Mouse (Mus musculus) macrophage (primary cell): ENCODE results near the gene Mybpc2. TPM values are rescaled to one million over a fixed set of nuclear protein-coding genes. Genes with fewer than 3 reads are reported as not detected.

ENCODE experiments used
- H3K27ac ChIP-seq: fragments of 350-480 bp; formaldehyde crosslinking; 2 replicates; pipeline ENCODE4 v1.9.0; 2021
- H3K36me3 ChIP-seq: fragments of 350-480 bp; formaldehyde crosslinking; 2 replicates; pipeline ENCODE4 v1.9.0; 2021; ENCODE audit errors: inconsistent target
- H3K4me3 ChIP-seq: fragments of 350-480 bp; formaldehyde crosslinking; 2 replicates; pipeline ENCODE4 v1.9.0; 2021; ENCODE audit errors: inconsistent target
- H3K79me2 ChIP-seq: fragments of 350-480 bp; formaldehyde crosslinking; 2 replicates; pipeline ENCODE4 v1.9.0; 2021; ENCODE audit errors: inconsistent target
- WGBS: methylation state at CpG from one replicate; pipeline ENCODE4 v1.1.7; 2026; ENCODE audit warnings: inconsistent platforms; ENCODE audit not compliant: missing documents; 5-methylcytosine and 5-hydroxymethylcytosine counted together
- polyA plus RNA-seq: library from polyadenylated mRNA; stranded (reverse); fragments of 250-400 nt; gene quantifications from 3 replicates; pipeline ENCODE4 v1.2.4, GENCODE M21; 2018; ENCODE audit warnings: inconsistent platforms

The Mybpc2 gene
- polyA plus RNA-seq, 1 experiment from 2014 or later: not detected

DNA sequence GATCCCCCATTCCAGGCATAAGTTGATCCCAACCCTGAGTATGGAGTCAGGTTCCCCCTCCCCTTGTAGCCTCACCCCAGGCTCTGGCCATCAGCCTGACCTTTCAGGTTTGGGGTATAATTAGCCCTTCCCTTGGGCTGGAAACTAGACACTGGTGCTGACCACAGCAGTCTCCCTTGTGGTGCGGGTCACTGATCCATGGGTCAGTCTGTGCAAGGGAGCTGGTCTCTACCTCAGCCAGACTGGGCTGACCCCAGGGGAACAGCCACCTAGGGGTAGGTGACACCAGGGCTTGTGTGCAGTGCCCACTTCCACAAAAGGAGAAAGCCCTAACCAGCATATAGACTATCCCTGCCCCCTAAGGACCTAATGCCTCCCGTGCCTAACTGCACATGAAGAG is 1.4 kb downstream of the Mybpc2 start:
- Histone ChIP-seq H3K27ac (no peak overlapping the region), H3K4me3 (no peak overlapping the region), H3K79me2 (no peaks in the 10 kb centered on the region), H3K36me3 (no peaks in the 10 kb centered on the region)
- 78% methylated on average over 2 of the region's 2 CpGs for whole genome bisulfite sequencing

- no peak overlapping the region for H3K27ac ChIP-seq
- H3K79me2 ChIP-seq: no peaks in the 10 kb centered on the region
- H3K36me3 ChIP-seq: no peaks in the 10 kb centered on the region
- no peak overlapping the region for H3K4me3 ChIP-seq
- 5% methylated on average over 20 of the region's 20 CpGs for WGBS
Observed at GRCm38 (mm10) chr7:44521710-44522109, 2.7 kb downstream of the Mybpc2 start.

- Histone ChIP-seq H3K27ac (no peak overlapping the region), H3K4me3 (no peak overlapping the region), H3K36me3 (no peaks in the 10 kb centered on the region), H3K79me2 (no peaks in the 10 kb centered on the region)
- 73% methylated on average over 3 of the region's 3 CpGs for WGBS
Observed at GRCm38 (mm10) chr7:44520990-44521389, 3.5 kb downstream of the Mybpc2 start.

GRCm38 (mm10) chr7:44519240-44519913 is 5.1 kb downstream of the Mybpc2 start:
- Histone ChIP-seq H3K27ac (no peak overlapping the region), H3K79me2 (no peaks in the 10 kb centered on the region), H3K4me3 (no peak overlapping the region), H3K36me3 (no peaks in the 10 kb centered on the region)
- 64% methylated on average over 9 of the region's 9 CpGs for WGBS

DNA sequence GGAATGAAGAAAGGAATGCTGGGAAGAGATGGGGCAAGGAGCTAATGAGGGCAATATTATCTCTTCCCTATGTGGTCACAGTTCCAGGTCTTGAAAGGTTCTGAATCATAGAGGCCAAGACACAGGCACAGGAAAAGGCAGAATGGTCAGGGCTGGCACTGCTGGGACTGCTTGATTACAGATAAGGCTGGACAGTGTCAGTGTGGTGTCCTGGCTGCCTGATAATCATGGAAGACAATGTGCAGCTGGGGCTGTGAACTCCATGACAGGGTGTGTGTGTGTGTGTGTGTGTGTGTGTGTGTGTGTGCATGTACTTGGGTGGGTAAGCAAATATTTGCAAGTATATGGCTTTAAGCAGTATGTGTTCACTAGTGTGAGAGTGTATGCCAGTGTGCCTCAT is 17.0 kb downstream of the Mybpc2 start:
- no peak overlapping the region for H3K4me3 ChIP-seq
- H3K36me3 ChIP-seq: no peaks in the 10 kb centered on the region
- H3K27ac ChIP-seq: no peak overlapping the region
- no peaks in the 10 kb centered on the region for H3K79me2 ChIP-seq

DNA sequence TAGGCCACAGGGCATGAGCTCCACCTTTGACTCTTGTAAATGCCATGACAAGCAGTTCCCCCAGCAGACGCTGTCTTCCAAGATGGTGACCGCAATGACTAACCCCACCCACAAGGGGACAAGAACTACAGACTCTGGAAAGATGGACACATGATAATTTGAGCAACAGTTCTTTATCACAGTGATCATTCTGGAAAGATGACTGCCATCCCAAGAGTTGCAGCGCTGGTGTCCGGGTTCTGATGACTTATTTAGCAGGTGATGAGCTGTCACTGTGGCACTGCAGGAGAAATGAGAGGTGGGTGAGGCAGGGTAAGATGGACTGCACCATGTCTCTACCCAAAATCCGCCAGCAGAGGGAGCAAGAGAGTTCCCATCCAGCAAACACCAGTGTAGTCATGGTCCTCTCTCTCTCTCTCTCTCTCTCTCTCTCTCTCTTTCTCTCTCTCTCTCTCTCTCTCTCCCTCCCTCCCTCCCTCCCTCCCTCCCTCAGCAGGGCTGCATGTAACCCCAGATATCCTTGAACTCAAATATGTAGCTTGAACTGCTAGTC is 22.8 kb downstream of the Mybpc2 start:
- 26% methylated on average over 5 of the region's 5 CpGs for WGBS
- Histone ChIP-seq H3K36me3 (no peaks in the 10 kb centered on the region), H3K79me2 (no peaks in the 10 kb centered on the region), H3K4me3 (no peak overlapping the region), H3K27ac (no peak overlapping the region)

DNA sequence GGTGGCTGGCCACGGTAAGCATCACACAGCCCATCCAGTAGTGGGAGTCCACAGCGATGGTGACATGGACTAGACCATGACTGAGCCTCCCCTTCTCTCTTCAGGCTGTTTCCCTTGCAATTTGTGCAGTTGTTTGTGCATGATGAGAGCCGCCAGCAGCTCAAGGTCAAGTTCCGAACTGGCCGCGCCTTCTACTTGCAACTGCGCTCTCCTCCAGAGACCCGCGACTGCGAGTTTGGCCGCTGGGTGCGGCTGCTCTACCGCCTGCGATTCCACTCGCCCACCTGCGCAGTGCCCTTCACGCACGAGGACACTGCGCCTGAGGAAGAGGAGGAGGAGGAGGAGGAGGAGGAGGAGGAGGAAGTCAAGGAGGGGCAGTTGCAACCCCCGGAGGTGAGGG is 24.4 kb downstream of the Mybpc2 start:
- Histone ChIP-seq H3K36me3 (no peaks in the 10 kb centered on the region), H3K4me3 (no peak overlapping the region), H3K27ac (no peak overlapping the region), H3K79me2 (peaks cover 9% of the 10 kb centered on the region)
- 64% methylated on average over 20 of the region's 20 CpGs for WGBS

DNA sequence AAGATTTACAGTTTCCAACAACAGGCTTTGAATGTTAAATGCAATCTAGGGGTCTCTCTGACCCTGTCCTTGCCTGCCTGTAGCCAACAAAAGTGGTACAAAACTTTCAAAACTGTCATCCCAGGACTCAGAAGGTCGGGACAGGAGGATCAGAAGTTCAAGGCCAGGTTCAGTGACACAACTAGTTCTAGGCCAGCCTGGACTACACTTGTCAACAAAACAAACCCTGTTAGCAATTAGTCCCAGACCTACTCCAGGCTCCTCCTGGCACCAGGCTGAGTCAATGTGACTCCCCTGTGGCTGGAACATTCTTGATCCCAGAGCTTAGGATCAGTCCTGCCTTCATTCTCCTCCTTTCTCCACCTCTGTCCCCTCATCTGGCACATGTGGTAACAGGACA is 25.5 kb downstream of the Mybpc2 start:
- Histone ChIP-seq H3K36me3 (no peaks in the 10 kb centered on the region), H3K27ac (no peak overlapping the region), H3K79me2 (peaks cover 18% of the 10 kb centered on the region), H3K4me3 (no peak overlapping the region)
- 65% methylated on average over 1 of the region's 1 CpGs for WGBS

- Histone ChIP-seq H3K4me3 (no peak overlapping the region), H3K27ac (no peak overlapping the region), H3K36me3 (no peaks in the 10 kb centered on the region), H3K79me2 (peaks cover 18% of the 10 kb centered on the region)
- 97% methylated on average over 10 of the region's 10 CpGs for WGBS
Observed at GRCm38 (mm10) chr7:44497361-44498055, 26.9 kb downstream of the Mybpc2 start.

GRCm38 (mm10) chr7:44496771-44497109 is 27.7 kb downstream of the Mybpc2 start:
- Histone ChIP-seq H3K27ac (no peak overlapping the region), H3K4me3 (peak overlapping the region; percentile 56), H3K79me2 (peaks cover 18% of the 10 kb centered on the region), H3K36me3 (peaks cover 7% of the 10 kb centered on the region; the same call in 1 of the 2 replicates)
- WGBS: 3% methylated on average over 26 of the region's 26 CpGs

- H3K79me2 ChIP-seq: peaks cover 18% of the 10 kb centered on the region
- peaks cover 11% of the 10 kb centered on the region; the same call in 1 of the 2 replicates for H3K36me3 ChIP-seq
- no peak within 1 kb of the TSS for H3K27ac ChIP-seq
- WGBS: 1% methylated on average over 58 of the region's 58 CpGs
- peak within 1 kb of the TSS; percentile 56 for H3K4me3 ChIP-seq
Observed at GRCm38 (mm10) chr7:44495992-44496770, 28.3 kb downstream of the Mybpc2 start, which contains the start of the genes Emc10 and Fam71e1. Emc10 (minus strand) TSS chr7:44496529. Fam71e1 (plus strand) TSS chr7:44496581.

DNA sequence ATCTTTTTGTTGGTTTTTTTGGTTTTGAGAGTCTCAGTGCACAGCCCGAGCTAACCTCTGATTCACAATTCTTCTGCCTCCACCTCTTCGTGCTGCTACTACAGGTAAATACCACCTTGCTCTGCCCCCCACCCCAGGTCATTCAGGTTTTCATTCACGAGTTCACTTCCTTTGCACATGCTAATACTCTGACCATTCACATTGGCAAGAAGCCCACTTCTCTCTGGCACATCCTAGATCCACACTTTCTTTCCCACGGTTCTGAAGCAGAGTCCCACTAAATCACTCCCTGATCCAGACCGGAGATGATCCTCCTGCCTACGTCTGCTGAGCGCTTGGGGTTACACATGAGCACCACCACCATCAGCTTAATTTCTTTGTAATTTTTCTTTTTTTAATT is 29.4 kb downstream of the Mybpc2 start:
- Histone ChIP-seq H3K4me3 (no peak overlapping the region), H3K36me3 (peaks cover 11% of the 10 kb centered on the region; the same call in 1 of the 2 replicates), H3K79me2 (peaks cover 18% of the 10 kb centered on the region), H3K27ac (no peak overlapping the region)
- 92% methylated on average over 7 of the region's 7 CpGs for WGBS

DNA sequence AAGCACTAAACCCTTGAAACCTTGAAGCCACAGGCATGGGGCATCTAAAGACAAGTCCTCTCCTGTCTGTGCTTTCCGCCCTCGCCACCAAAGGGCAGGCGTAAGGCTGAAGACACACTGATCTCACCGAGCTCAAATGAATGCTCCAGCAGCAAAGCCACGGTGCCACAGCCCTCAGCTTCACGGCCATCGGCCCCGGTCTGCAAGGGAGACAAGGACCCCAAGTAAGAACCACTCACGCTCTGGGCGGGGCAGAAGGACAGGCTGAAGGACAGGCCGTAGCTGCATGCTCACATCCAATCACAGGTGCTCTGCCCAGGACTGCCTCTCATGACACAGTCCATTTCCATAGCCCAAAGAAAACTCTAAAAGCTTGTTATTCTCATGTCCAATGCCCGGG is 29.8 kb downstream of the Mybpc2 start:
- peaks cover 11% of the 10 kb centered on the region; the same call in 1 of the 2 replicates for H3K36me3 ChIP-seq
- H3K4me3 ChIP-seq: no peak overlapping the region

GRCm38 (mm10) chr7:44492166-44492826 is 32.2 kb downstream of the Mybpc2 start:
- H3K4me3 ChIP-seq: no peak overlapping the region
- H3K36me3 ChIP-seq: peaks cover 11% of the 10 kb centered on the region; the same call in 1 of the 2 replicates
- H3K79me2 ChIP-seq: peaks cover 18% of the 10 kb centered on the region
- no peak overlapping the region for H3K27ac ChIP-seq
- WGBS: 96% methylated on average over 21 of the region's 21 CpGs

More for the DNA sequence above, 29.8 kb downstream of the Mybpc2 start:
- H3K27ac ChIP-seq: no peak overlapping the region
- peaks cover 18% of the 10 kb centered on the region for H3K79me2 ChIP-seq
- WGBS: 93% methylated on average over 12 of the region's 12 CpGs
